ENCODE assay signal across 16 mouse cellular contexts in genomic region chr7:82572981-82573380, GRCm38 (mm10).
DNase-seq lines count a peak whose midpoint lies in the region.
"Had no signal": no experiment of that assay in that cellular context is flagged by ENCODE, and none has a peak within 500 bp of the region (broad histone marks: within the 10 kb centered on the region; RNA-seq: fewer than 3 reads in every experiment).

No protein-coding gene starts in this region.

- peak; percentile 31 for DNase-seq in cerebellum, adult 9-10 months
- DNase-seq in cerebellum, postnatal 4 days (ENCODE audit: low spot score in 2 of 2), result no peak
- peak; percentile 42 for DNase-seq in 416B (ENCODE audit: low read depth)
- DNase-seq in brain, adult 2 months (ENCODE audit: low read depth, low spot score), result peak; percentile 39
- DNase-seq in cerebellum, postnatal 25 days, result peak; percentile 15 to 33
- no peak for DNase-seq in natural killer cell, adult 2 months (ENCODE audit: low spot score in 2 of 2)
- DNase-seq in kidney, adult 9 months, result no peak
- DNase-seq: adrenal gland, postnatal 10 days; adrenal gland, postnatal 36 days; forebrain, postnatal 0 days; gastrocnemius, adult 2 months; gastrocnemius, postnatal 14 days; heart, adult 2 months; heart, postnatal 14 days; heart, postnatal 4 days; kidney, adult 2 months had no signal

Comparison
In these comparisons a context has a peak if more than half of its experiments do, and no peak if none do; other contexts are left out.
1. DNase-seq: peak in cerebellum, adult 9-10 months (single experiment), 416B (single experiment), brain, adult 2 months (single experiment) and cerebellum, postnatal 25 days (2 of 2); none in cerebellum, postnatal 4 days (0 of 2), natural killer cell, adult 2 months (0 of 2) and kidney, adult 9 months (single experiment).